Mouse (Mus musculus) midbrain, embryonic 12.5 days (tissue): ENCODE data around the gene Col5a1. TPM values are rescaled to one million over a fixed set of nuclear protein-coding genes. Genes with fewer than 3 reads are reported as not detected.

Experiments
- ATAC-seq: fragments of 200-750 bp; cut with Nextera tagmentation; 2 replicates; pipeline ENCODE4 v1.8.0; 2017; ENCODE audit warnings: low read depth, moderate TSS enrichment, moderate library complexity; ENCODE audit not compliant: low FRiP score
- H3K27ac ChIP-seq: fragments of 300-500 bp; sonication (generic); replicated peaks from 2 replicates; pipeline ENCODE4 v1.5.1; 2016; ENCODE audit warnings: mild to moderate bottlenecking
- H3K27me3 ChIP-seq: fragments of 300-500 bp; sonication (generic); 2 replicates; pipeline ENCODE4 v1.6.1; 2016; ENCODE audit warnings: mild to moderate bottlenecking
- H3K36me3 ChIP-seq: fragments of 300-500 bp; sonication (generic); 2 replicates; pipeline ENCODE4 v1.6.1; 2016
- H3K4me1 ChIP-seq: fragments of 300-500 bp; sonication (generic); 2 replicates; pipeline ENCODE4 v1.6.1; 2016
- H3K4me2 ChIP-seq: fragments of 300-500 bp; sonication (generic); replicated peaks from 2 replicates; pipeline ENCODE4 v1.6.1; 2016; ENCODE audit warnings: mild to moderate bottlenecking, moderate library complexity
- H3K4me3 ChIP-seq: fragments of 300-500 bp; sonication (generic); 2 replicates; pipeline ENCODE4 v1.5.1; 2016; ENCODE audit warnings: mild to moderate bottlenecking
- H3K9ac ChIP-seq: fragments of 300-500 bp; sonication (generic); replicated peaks from 2 replicates; pipeline ENCODE4 v1.6.1; 2016; ENCODE audit warnings: mild to moderate bottlenecking, moderate library complexity
- H3K9me3 ChIP-seq: fragments of 300-500 bp; sonication (generic); 2 replicates; pipeline ENCODE4 v1.6.1; 2016; ENCODE audit warnings: mild to moderate bottlenecking
- WGBS: fragments of 180-500 bp; shearing (Covaris S2); methylation state at CpG from one replicate; pipeline ENCODE4 v1.1.7; 2016; 5-methylcytosine and 5-hydroxymethylcytosine counted together
- polyA plus RNA-seq: library from polyadenylated mRNA; unstranded; fragments of >200 nt; fragmentation: Nextera tagmentation; extraction: Ambion mirVana; gene quantifications from 2 replicates; pipeline ENCODE4 v1.2.1, GENCODE M21; 2016

Gene Col5a1
- polyA plus RNA-seq, 1 experiment from 2014 or later: 35.8 TPM

- no peaks in the 10 kb centered on the region for H3K36me3 ChIP-seq
- peak; percentile 30; the same call in 1 of the 2 replicates for ATAC-seq
- peaks cover 11% of the 10 kb centered on the region; the same call in 1 of the 2 replicates for H3K4me1 ChIP-seq
- H3K4me3 ChIP-seq: no peak overlapping the region
- H3K9me3 ChIP-seq: no peaks in the 10 kb centered on the region
- 0 out of 2 replicates have a peak overlapping the region, but pooled peaks have one; percentile 3 for H3K27ac ChIP-seq
- WGBS: 81% methylated on average over 9 of the region's 9 CpGs
- H3K27me3 ChIP-seq: no peaks in the 10 kb centered on the region
- no peak overlapping the region for H3K4me2 ChIP-seq
- H3K9ac ChIP-seq: no peak overlapping the region
Observed at GRCm38 (mm10) chr2:28068537-28068878, 182.3 kb downstream of the Col5a1 start.

- Histone ChIP-seq H3K4me2 (no peak overlapping the region), H3K27ac (no peak overlapping the region), H3K9ac (no peak overlapping the region), H3K4me1 (no peaks in the 10 kb centered on the region), H3K9me3 (no peaks in the 10 kb centered on the region), H3K36me3 (no peaks in the 10 kb centered on the region), H3K4me3 (no peak overlapping the region), H3K27me3 (no peaks in the 10 kb centered on the region)
- 81% methylated on average over 7 of the region's 7 CpGs for WGBS
- no peak for ATAC-seq
Observed at GRCm38 (mm10) chr2:28075616-28076187, 189.5 kb downstream of the Col5a1 start.

GRCm38 (mm10) chr2:28084768-28085167 is 198.5 kb downstream of the Col5a1 start, which contains the start of gene Fcnb:
Gene Fcnb, minus strand, starts transcription at chr2:28084885.
- Histone ChIP-seq H3K9ac (no peak within 1 kb of the TSS), H3K4me1 (no peaks in the 10 kb centered on the region; the same call in 1 of the 2 replicates), H3K9me3 (no peaks in the 10 kb centered on the region), H3K27me3 (no peaks in the 10 kb centered on the region), H3K27ac (no peak within 1 kb of the TSS), H3K4me2 (no peak within 1 kb of the TSS), H3K36me3 (no peaks in the 10 kb centered on the region), H3K4me3 (no peak within 1 kb of the TSS)
- 82% methylated on average over 3 of the region's 3 CpGs for WGBS
- no peak for ATAC-seq

- Histone ChIP-seq H3K4me1 (peaks cover 8% of the 10 kb centered on the region; the same call in 1 of the 2 replicates), H3K4me3 (no peak overlapping the region), H3K9me3 (no peaks in the 10 kb centered on the region), H3K9ac (no peak overlapping the region), H3K27ac (no peak overlapping the region), H3K27me3 (no peaks in the 10 kb centered on the region), H3K36me3 (no peaks in the 10 kb centered on the region), H3K4me2 (no peak overlapping the region)
- no peak for ATAC-seq
- 82% methylated on average over 10 of the region's 10 CpGs for WGBS
Observed at GRCm38 (mm10) chr2:28086112-28086511, 199.9 kb downstream of the Col5a1 start.

GRCm38 (mm10) chr2:28089095-28089494 is 202.9 kb downstream of the Col5a1 start:
- Histone ChIP-seq H3K27me3 (no peaks in the 10 kb centered on the region), H3K4me2 (no peak overlapping the region), H3K4me3 (no peak overlapping the region), H3K36me3 (no peaks in the 10 kb centered on the region), H3K9ac (no peak overlapping the region), H3K9me3 (no peaks in the 10 kb centered on the region), H3K4me1 (peaks cover 8% of the 10 kb centered on the region; the same call in 1 of the 2 replicates), H3K27ac (peak overlapping the region; percentile 7; the same call in 1 of the 2 replicates)
- ATAC-seq: no peak
- WGBS: 79% methylated on average over 5 of the region's 5 CpGs

Other genes starting within 250 kb of the Col5a1 start
- gene Rxra, start 210.0 kb upstream of the Col5a1 start, polyA plus RNA-seq: 8.3 and 9.5 TPM in 2 replicates
- gene Fcnb, start 198.5 kb downstream of the Col5a1 start, polyA plus RNA-seq: 0.35 TPM in 1 of 2 replicates, not detected in the other